Mouse (Mus musculus) embryonic facial prominence, embryonic 11.5 days (tissue): Measurements from ENCODE around the gene Tgm5. TPM values are rescaled to one million over a fixed set of nuclear protein-coding genes. Genes with fewer than 3 reads are reported as not detected.

Experiments used
- polyA plus RNA-seq: library from polyadenylated mRNA; unstranded; fragments of >200 nt; fragmentation: Nextera tagmentation; extraction: Ambion mirVana; gene quantifications from 2 replicates; pipeline ENCODE4 v1.2.1, GENCODE M21; 2014

Gene Tgm5
- polyA plus RNA-seq, 1 experiment from 2014 or later = not detected

Other genes starting within 250 kb of the Tgm5 start
- 6.8 and 7.5 TPM in 2 replicates for gene Cdan1, start 235.7 kb downstream of the Tgm5 start, polyA plus RNA-seq
- 5.5 and 6.4 TPM in 2 replicates for gene Ttbk2, start 235.2 kb downstream of the Tgm5 start, polyA plus RNA-seq
- gene Ubr1, start 115.1 kb downstream of the Tgm5 start, polyA plus RNA-seq = 17.9 and 24.0 TPM in 2 replicates
- gene Tmem62, start 108.8 kb downstream of the Tgm5 start, polyA plus RNA-seq = 2.1 and 2.8 TPM in 2 replicates
- 33.3 and 40.9 TPM in 2 replicates for gene Ccndbp1, start 77.4 kb downstream of the Tgm5 start, polyA plus RNA-seq
- gene Epb42, start 48.8 kb downstream of the Tgm5 start, polyA plus RNA-seq = 6.5 and 6.7 TPM in 2 replicates
- not detected in 2 replicates for gene Tgm7, start 24.0 kb upstream of the Tgm5 start, polyA plus RNA-seq
- 28.2 and 29.0 TPM in 2 replicates for gene Adal, start 54.6 kb upstream of the Tgm5 start, polyA plus RNA-seq
- 23.0 and 25.2 TPM in 2 replicates for gene Lcmt2, start 54.8 kb upstream of the Tgm5 start, polyA plus RNA-seq
- gene Tubgcp4, start 84.8 kb upstream of the Tgm5 start, polyA plus RNA-seq = 60.7 and 65.1 TPM in 2 replicates
- 10.2 and 13.6 TPM in 2 replicates for gene Zscan29, start 85.3 kb upstream of the Tgm5 start, polyA plus RNA-seq
- gene Trp53bp1, start 185.6 kb upstream of the Tgm5 start, polyA plus RNA-seq = 84.7 and 88.7 TPM in 2 replicates
- 4.0 and 4.8 TPM in 2 replicates for gene Map1a, start 203.8 kb upstream of the Tgm5 start, polyA plus RNA-seq